In the genomic region with DNA sequence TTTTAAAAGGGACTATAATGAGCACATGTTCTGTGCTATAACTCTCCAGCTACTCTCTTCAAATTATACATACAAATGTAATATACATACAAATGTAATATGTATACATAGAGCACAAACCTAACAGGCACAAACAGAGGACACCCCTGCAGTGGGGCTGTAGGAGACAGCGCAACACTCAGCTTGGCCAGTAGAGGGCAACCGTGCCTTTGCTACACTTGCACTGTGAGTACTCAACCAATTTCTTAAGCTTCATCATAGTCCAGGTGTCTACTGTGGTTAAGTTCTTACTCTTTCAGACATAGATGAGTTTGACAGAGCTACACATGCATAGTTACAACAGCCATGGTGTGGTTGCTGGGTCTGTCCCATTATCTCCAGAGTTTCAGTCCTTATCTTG, we compare ENCODE assay signal across 17 mouse cellular contexts. TPM values are rescaled to one million over a fixed set of nuclear protein-coding genes. Genes with fewer than 3 reads are reported as not detected.
A peak's percentile ranks its signal among the peaks of the same experiment; 100 is the strongest.
DNase-seq lines count a peak whose midpoint lies in the region; ATAC-seq and TF ChIP-seq lines count a peak whose summit lies in the region.
"Not testable (repeated sequence)": the region's sequence is repeated elsewhere in the genome, so short reads cannot be mapped to it uniquely, and the experiment has no call there.
"Had no signal": no experiment of that assay in that cellular context is flagged by ENCODE, and none has a peak within 500 bp of the region (broad histone marks: within the 10 kb centered on the region; RNA-seq: fewer than 3 reads in every experiment).

No protein-coding gene starts in this region.

- H3K79me2 ChIP-seq in MEL (ENCODE audit: control insufficient read depth, insufficient read depth, low read length, poor library complexity): not testable (repeated sequence)

- peak; percentile 17 for DNase-seq in MEL (ENCODE audit: low read depth, low spot score)
- peak; percentile 31 to 37 for DNase-seq in cerebellum, postnatal 10 days
- DNase-seq in heart, postnatal 0 days (ENCODE audit: low spot score); lung, postnatal 0 days (ENCODE audit: low spot score): not testable (repeated sequence)
- DNase-seq in kidney, postnatal 10 days: peak; percentile 46
- DNase-seq in layer of hippocampus, postnatal 25 days (ENCODE audit: extremely low spot score in 1 of 2, low spot score in 1 of 2): peak; percentile 8 to 12
- DNase-seq in right cerebral cortex, postnatal 14 days: peak; percentile 15
- peak; percentile 13 to 45 for DNase-seq in urinary bladder, postnatal 36 days (ENCODE audit: low spot score in 2 of 2)

- not testable (repeated sequence) for H3K27me3 ChIP-seq in MEL (ENCODE audit: control insufficient read depth in 1 of 2, insufficient read depth in 2 of 2, low read length in 2 of 2); heart, postnatal 0 days (ENCODE audit: control insufficient read depth, insufficient read depth, low read length); lung, postnatal 0 days (replicated peaks; ENCODE audit: insufficient read depth, low read length)

- peak; percentile 21 for TF ChIP-seq RAD21 in MEL (IDR thresholded peaks at IDR 0.05; ENCODE audit: low read depth, low read length)

- WGBS in heart, postnatal 0 days: 27% methylated on average over 2 of the region's 2 CpGs
- WGBS in lung, postnatal 0 days: 40% methylated on average over 2 of the region's 2 CpGs

- ATAC-seq in heart, postnatal 0 days (ENCODE audit: insufficient read depth, low read depth); lung, postnatal 0 days: not testable (repeated sequence)

- H3K27ac ChIP-seq in MEL (ENCODE audit: control insufficient read depth, low read depth, low read length); heart, postnatal 0 days (ENCODE audit: low read depth); lung, postnatal 0 days (ENCODE audit: low read length): not testable (repeated sequence)

- H3K4me1 ChIP-seq in MEL (ENCODE audit: control insufficient read depth in 1 of 2, insufficient read depth in 2 of 2, low read length in 2 of 2); heart, postnatal 0 days (ENCODE audit: control insufficient read depth, insufficient read depth); lung, postnatal 0 days (ENCODE audit: insufficient read depth, low read depth, low read length): not testable (repeated sequence)

- not testable (repeated sequence) for H3K9ac ChIP-seq in MEL (ENCODE audit: control insufficient read depth, low read depth, low read length, poor library complexity, severe bottlenecking); heart, postnatal 0 days (replicated peaks; ENCODE audit: low read depth, low read length); lung, postnatal 0 days (replicated peaks; ENCODE audit: low read depth)

- H3K4me3 ChIP-seq in MEL (ENCODE audit: control insufficient read depth in 1 of 2, insufficient read depth in 1 of 2, low read depth in 2 of 2, low read length in 2 of 2); heart, postnatal 0 days (ENCODE audit: low read depth, low read length); lung, postnatal 0 days (ENCODE audit: low read depth, low read length): not testable (repeated sequence)

- TF ChIP-seq CTCF in MEL (IDR thresholded peaks at IDR 0.05 in 2 of 3, conservative IDR thresholded peaks at IDR 0.05 in 1 of 3; ENCODE audit: control insufficient read depth in 1 of 3, insufficient read depth in 1 of 3, low read depth in 2 of 3, low read length in 3 of 3, poor library complexity in 1 of 3, severe bottlenecking in 1 of 3): peak; percentile 36 to 55 (median 41); a peak in 5 of 6 replicates
- TF ChIP-seq CTCF in heart, postnatal 0 days (IDR thresholded peaks at IDR 0.05; ENCODE audit: low read depth): peak; percentile 13
- TF ChIP-seq CTCF in lung, postnatal 0 days (IDR thresholded peaks at IDR 0.05): peak; percentile 38

- not testable (repeated sequence) for H3K36me3 ChIP-seq in MEL (ENCODE audit: control insufficient read depth in 1 of 2, insufficient read depth in 2 of 2, low read length in 2 of 2); heart, postnatal 0 days (replicated peaks; ENCODE audit: control insufficient read depth, insufficient read depth, low read length); lung, postnatal 0 days (ENCODE audit: insufficient read depth, low read length)

- H3K9me3 ChIP-seq in MEL (replicated peaks; ENCODE audit: insufficient read depth, low read length); heart, postnatal 0 days (replicated peaks; ENCODE audit: control insufficient read depth, low read length); lung, postnatal 0 days (ENCODE audit: low read length): not testable (repeated sequence)

- not testable (repeated sequence) for H3K4me2 ChIP-seq in heart, postnatal 0 days (ENCODE audit: low read depth, low read length); lung, postnatal 0 days (replicated peaks; ENCODE audit: low read depth, low read length)

- TF ChIP-seq POLR2A in MEL (IDR thresholded peaks at IDR 0.05; ENCODE audit: control insufficient read depth in 1 of 2, insufficient read depth in 1 of 2, low read depth in 1 of 2, low read length in 2 of 2, poor library complexity in 1 of 2): not testable (repeated sequence)

- not testable (repeated sequence) for TF ChIP-seq EP300 in MEL (IDR thresholded peaks at IDR 0.05; ENCODE audit: low read depth in 1 of 2, low read length in 2 of 2); heart, postnatal 0 days (IDR thresholded peaks at IDR 0.05; ENCODE audit: low read depth); lung, postnatal 0 days (IDR thresholded peaks at IDR 0.05)

TF ChIP-seq in MEL, 35 proteins besides CTCF, POLR2A, EP300 and RAD21:
- peak; percentile 26 for TF ChIP-seq SMC3 (IDR thresholded peaks at IDR 0.05; ENCODE audit: low read depth, low read length)

RNA-seq across cellular contexts. Expression of a gene that starts 36.6 kb away (rescaled TPM):
- total RNA-seq in MEL (2012; rRNA removed): not detected in 2 replicates
- polyA plus RNA-seq in MEL (2012; ENCODE audit: insufficient read depth in 1 of 2, insufficient read length in 2 of 2, low read depth in 1 of 2, low replicate concordance in 2 of 2, missing spikeins in 1 of 2): not detected
- total RNA-seq in heart, postnatal 0 days (2014; rRNA removed; ENCODE audit: low replicate concordance): not detected in 2 replicates
- polyA plus RNA-seq in heart, postnatal 0 days (2015; fragmentation: Nextera tagmentation; extraction: Ambion mirVana): not detected in 2 replicates
- not detected for total RNA-seq in layer of hippocampus, postnatal 25 days (2021)
- polyA plus RNA-seq in lung, postnatal 0 days (2015; fragmentation: Nextera tagmentation; extraction: Ambion mirVana): not detected in 2 replicates
- total RNA-seq: left cerebral cortex, postnatal 10 days had no signal
- polyA plus RNA-seq: embryonic facial prominence, embryonic 14.5 days; forebrain, embryonic 12.5 days; heart, embryonic 10.5 days; hindbrain, embryonic 10.5 days; intestine, embryonic 15.5 days; liver, embryonic 13.5 days; neural tube, embryonic 14.5 days had no signal

RNA-seq across cellular contexts. Expression of a gene that starts 39.8 kb away (rescaled TPM):
- total RNA-seq in MEL (2012; rRNA removed): not detected in 2 replicates
- polyA plus RNA-seq in MEL (2012; ENCODE audit: insufficient read depth in 1 of 2, insufficient read length in 2 of 2, low read depth in 1 of 2, low replicate concordance in 2 of 2, missing spikeins in 1 of 2): not detected
- not detected in 2 replicates for total RNA-seq in heart, postnatal 0 days (2014; rRNA removed; ENCODE audit: low replicate concordance)
- polyA plus RNA-seq in heart, postnatal 0 days (2015; fragmentation: Nextera tagmentation; extraction: Ambion mirVana): not detected in 2 replicates
- total RNA-seq in layer of hippocampus, postnatal 25 days (2021): not detected
- polyA plus RNA-seq in lung, postnatal 0 days (2015; fragmentation: Nextera tagmentation; extraction: Ambion mirVana): not detected in 2 replicates
- total RNA-seq: gastrocnemius, adult 8-10 months; left cerebral cortex, postnatal 10 days had no signal
- polyA plus RNA-seq: forebrain, embryonic 12.5 days; heart, embryonic 10.5 days; hindbrain, embryonic 10.5 days; intestine, embryonic 15.5 days; liver, embryonic 13.5 days; neural tube, embryonic 14.5 days had no signal
